Mouse (Mus musculus) hindbrain, embryonic 11.5 days (tissue): Measurements from ENCODE around the gene Flt3. TPM values are rescaled to one million over a fixed set of nuclear protein-coding genes. Genes with fewer than 3 reads are reported as not detected.

Experiments
- polyA plus RNA-seq: library from polyadenylated mRNA; unstranded; fragments of >200 nt; fragmentation: Nextera tagmentation; extraction: Ambion mirVana; gene quantifications from 2 replicates; pipeline ENCODE4 v1.2.1, GENCODE M21; 2014

Gene Flt3
- polyA plus RNA-seq, 1 experiment from 2014 or later, result 0.14 TPM

Other genes with a start within 250 kb of the Flt3 start
- 6.7 and 11.3 TPM in 2 replicates for gene Gsx1, start 211.8 kb downstream of the Flt3 start, polyA plus RNA-seq
- gene Pdx1, start 130.5 kb downstream of the Flt3 start, polyA plus RNA-seq, result not detected in 2 replicates
- gene Cdx2, start 93.2 kb downstream of the Flt3 start, polyA plus RNA-seq, result not detected in 2 replicates
- gene Urad, start 78.0 kb downstream of the Flt3 start, polyA plus RNA-seq, result not detected in 2 replicates
- gene Pan3, start 29.7 kb upstream of the Flt3 start, polyA plus RNA-seq, result 43.6 and 63.8 TPM in 2 replicates